Mouse (Mus musculus): Measurements from ENCODE around the gene Dnajc3. TPM values are rescaled to one million over a fixed set of nuclear protein-coding genes. Genes with fewer than 3 reads are reported as not detected.
A peak's percentile ranks its signal among the peaks of the same experiment; 100 is the strongest.
"Not testable (repeated sequence)": the region's sequence is repeated elsewhere in the genome, so short reads cannot be mapped to it uniquely, and the experiment has no call there.

Gene Dnajc3
- polyA plus RNA-seq, 1 experiment, result 22.2 TPM

GRCm38 (mm10) chr14:118981711-118982428, 44.1 kb downstream of the Dnajc3 start:
- DNase-seq (ENCODE audit: extremely low spot score in 1 of 2, low spot score in 1 of 2), result not testable (repeated sequence)

GRCm38 (mm10) chr14:118982429-118983045, 44.8 kb downstream of the Dnajc3 start:
- not testable (repeated sequence) for DNase-seq (ENCODE audit: extremely low spot score in 1 of 2, low spot score in 1 of 2)

GRCm38 (mm10) chr14:118983396-118983795, 45.6 kb downstream of the Dnajc3 start:
- DNase-seq (ENCODE audit: extremely low spot score in 1 of 2, low spot score in 1 of 2), result no peak

- no peak for DNase-seq (ENCODE audit: extremely low spot score in 1 of 2, low spot score in 1 of 2)
Observed at GRCm38 (mm10) chr14:118984161-118984560, 46.4 kb downstream of the Dnajc3 start.

GRCm38 (mm10) chr14:118986653-118987522, 49.1 kb downstream of the Dnajc3 start:
- DNase-seq (ENCODE audit: extremely low spot score in 1 of 2, low spot score in 1 of 2), result peak in 1 of 2 experiments; percentile 86

- DNase-seq (ENCODE audit: extremely low spot score in 1 of 2, low spot score in 1 of 2), result no peak
Observed at GRCm38 (mm10) chr14:118987523-118988496, 50.0 kb downstream of the Dnajc3 start.

GRCm38 (mm10) chr14:118995226-118995925, 57.6 kb downstream of the Dnajc3 start:
- DNase-seq (ENCODE audit: extremely low spot score in 1 of 2, low spot score in 1 of 2), result no peak

GRCm38 (mm10) chr14:119003320-119003719, 65.5 kb downstream of the Dnajc3 start:
- DNase-seq (ENCODE audit: extremely low spot score in 1 of 2, low spot score in 1 of 2), result peak in 1 of 2 experiments; percentile 46

GRCm38 (mm10) chr14:119005834-119006233, 68.1 kb downstream of the Dnajc3 start:
- DNase-seq (ENCODE audit: extremely low spot score in 1 of 2, low spot score in 1 of 2), result no peak

- DNase-seq (ENCODE audit: extremely low spot score in 1 of 2, low spot score in 1 of 2), result no peak
Observed at GRCm38 (mm10) chr14:119006441-119007102, 68.8 kb downstream of the Dnajc3 start.

GRCm38 (mm10) chr14:119007103-119007951, 69.6 kb downstream of the Dnajc3 start:
- DNase-seq (ENCODE audit: extremely low spot score in 1 of 2, low spot score in 1 of 2), result peak; percentile 99

- no peak for DNase-seq (ENCODE audit: extremely low spot score in 1 of 2, low spot score in 1 of 2)
Observed at GRCm38 (mm10) chr14:119008031-119008590, 70.3 kb downstream of the Dnajc3 start.

- no peak for DNase-seq (ENCODE audit: extremely low spot score in 1 of 2, low spot score in 1 of 2)
Observed at GRCm38 (mm10) chr14:119009531-119009930, 71.8 kb downstream of the Dnajc3 start.

- DNase-seq (ENCODE audit: extremely low spot score in 1 of 2, low spot score in 1 of 2), result peak; percentile 73 to 84
Observed at GRCm38 (mm10) chr14:119012607-119013431, 75.0 kb downstream of the Dnajc3 start.

GRCm38 (mm10) chr14:119013549-119013948, 75.8 kb downstream of the Dnajc3 start:
- DNase-seq (ENCODE audit: extremely low spot score in 1 of 2, low spot score in 1 of 2), result peak in 1 of 2 experiments; percentile 57

- no peak for DNase-seq (ENCODE audit: extremely low spot score in 1 of 2, low spot score in 1 of 2)
Observed at GRCm38 (mm10) chr14:119025889-119026288, 88.1 kb downstream of the Dnajc3 start.

GRCm38 (mm10) chr14:119027130-119027529, 89.4 kb downstream of the Dnajc3 start:
- DNase-seq (ENCODE audit: extremely low spot score in 1 of 2, low spot score in 1 of 2), result peak in 1 of 2 experiments; percentile 62
